ENCODE assay signal across 27 mouse cellular contexts in the genomic region with DNA sequence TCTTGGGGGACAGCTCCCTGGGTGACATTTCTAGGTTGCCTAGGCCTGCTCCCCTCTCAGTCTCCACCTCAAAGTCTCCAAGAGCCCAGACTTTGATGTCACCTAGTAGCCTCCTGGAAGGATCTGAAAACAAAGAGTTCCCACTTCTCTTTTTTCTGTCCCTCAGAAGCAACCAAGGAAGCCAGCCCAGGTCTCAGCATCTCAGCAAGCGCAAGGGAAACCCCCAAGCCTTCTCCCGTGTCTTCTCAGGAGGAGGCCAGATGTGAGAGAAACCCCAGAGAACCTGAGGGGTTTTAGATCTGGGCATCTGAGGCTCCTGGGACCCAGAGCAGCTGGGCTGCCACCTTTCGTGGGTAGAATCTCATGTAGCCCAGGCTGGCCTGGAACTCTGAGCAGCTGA. TPM values are rescaled to one million over a fixed set of nuclear protein-coding genes. Genes with fewer than 3 reads are reported as not detected.
DNase-seq lines count a peak whose midpoint lies in the region; ATAC-seq lines count a peak whose summit lies in the region.
"Had no signal": no experiment of that assay in that cellular context is flagged by ENCODE, and none has a peak within 500 bp of the region (broad histone marks: within the 10 kb centered on the region; RNA-seq: fewer than 3 reads in every experiment).

No protein-coding gene starts in this region.

- H3K4me2 ChIP-seq in forebrain, embryonic 15.5 days (replicated peaks) = no peak overlapping the region
- H3K4me2 ChIP-seq: heart, embryonic 11.5 days; hindbrain, embryonic 12.5 days had no signal

- peak overlapping the region; percentile 3; the same call in 1 of the 2 replicates for H3K27ac ChIP-seq in forebrain, embryonic 10.5 days
- H3K27ac ChIP-seq in forebrain, embryonic 15.5 days (replicated peaks) = no peak overlapping the region
- H3K27ac ChIP-seq: hindbrain, embryonic 12.5 days; hindbrain, postnatal 0 days had no signal

- peaks cover 28% of the 10 kb centered on the region for H3K4me1 ChIP-seq in forebrain, embryonic 10.5 days
- peaks cover 9% of the 10 kb centered on the region for H3K4me1 ChIP-seq in forebrain, embryonic 15.5 days

- no peak overlapping the region for H3K9ac ChIP-seq in forebrain, embryonic 15.5 days (replicated peaks)
- H3K9ac ChIP-seq: hindbrain, embryonic 12.5 days had no signal

- H3K9me3 ChIP-seq in forebrain, embryonic 10.5 days = no peaks in the 10 kb centered on the region; the same call in 1 of the 2 replicates
- H3K9me3 ChIP-seq in forebrain, embryonic 15.5 days = no peaks in the 10 kb centered on the region

- H3K27me3 ChIP-seq in forebrain, embryonic 10.5 days (ENCODE audit: poor library complexity, severe bottlenecking) = no peaks in the 10 kb centered on the region; the same call in 1 of the 2 replicates
- H3K27me3 ChIP-seq in forebrain, embryonic 15.5 days = no peaks in the 10 kb centered on the region
- no peaks in the 10 kb centered on the region for H3K27me3 ChIP-seq in splenic B cell, adult 2 months (ENCODE audit: control insufficient read depth, insufficient read depth, low read length, poor library complexity, severe bottlenecking)
- H3K27me3 ChIP-seq: hindbrain, embryonic 12.5 days had no signal

- H3K36me3 ChIP-seq in forebrain, embryonic 10.5 days (replicated peaks) = no peaks in the 10 kb centered on the region
- no peaks in the 10 kb centered on the region for H3K36me3 ChIP-seq in forebrain, embryonic 15.5 days
- H3K36me3 ChIP-seq in splenic B cell, adult 2 months (ENCODE audit: control insufficient read depth, insufficient read depth, low read length, poor library complexity, severe bottlenecking) = no peaks in the 10 kb centered on the region
- H3K36me3 ChIP-seq: hindbrain, embryonic 12.5 days had no signal

- no peak for DNase-seq in forebrain, embryonic 10.5 days (ENCODE audit: extremely low spot score, low spot score)
- DNase-seq in A20 (ENCODE audit: low read depth, low spot score) = peak; percentile 57
- peak; percentile 57 for DNase-seq in splenic B cell, adult 2 months (ENCODE audit: low read depth, low spot score)
- no peak for DNase-seq in kidney, adult 9 months
- DNase-seq: adrenal gland, adult 2 months; adrenal gland, postnatal 14 days; cerebellum, adult 11 months; cerebellum, adult 2 months; cerebellum, adult 9-11 months; cerebellum, postnatal 25 days; embryo, embryonic 11 days; gastrocnemius, postnatal 10 days; gastrocnemius, postnatal 36 days; heart, adult 11 months had no signal

- 89% methylated on average over 3 of the region's 3 CpGs for WGBS in forebrain, embryonic 10.5 days
- 90% methylated on average over 3 of the region's 3 CpGs for WGBS in forebrain, embryonic 15.5 days

- H3K4me3 ChIP-seq in forebrain, embryonic 10.5 days = no peak overlapping the region
- H3K4me3 ChIP-seq in forebrain, embryonic 15.5 days = no peak overlapping the region
- H3K4me3 ChIP-seq: hindbrain, embryonic 12.5 days had no signal

- no peak for ATAC-seq in forebrain, embryonic 15.5 days (replicated peaks)
- peak; percentile 57 for ATAC-seq in granulocyte monocyte progenitor cell, adult 5-6 weeks (replicated peaks; ENCODE audit: poor library complexity, severe bottlenecking)
- no peak for ATAC-seq in frontal cortex, adult (ENCODE audit: low TSS enrichment)
- ATAC-seq: forebrain, embryonic 14.5 days; hindbrain, postnatal 0 days; inflammation-experienced regulatory T-cells, adult 6 months had no signal

RNA-seq across cellular contexts. Expression of a gene that starts 39.4 kb away (rescaled TPM):
- 5.9 and 6.3 TPM in 2 replicates for polyA plus RNA-seq in forebrain, embryonic 10.5 days (2016; fragmentation: Nextera tagmentation; extraction: Ambion mirVana)
- polyA plus RNA-seq in forebrain, embryonic 15.5 days (2015; fragmentation: Nextera tagmentation; extraction: Ambion mirVana) = 5.5 and 5.9 TPM in 2 replicates
- total RNA-seq in granulocyte monocyte progenitor cell, adult 5-6 weeks (2014; fragmentation: Nextera tagmentation) = 20.1 and 21.5 TPM in 2 replicates
- total RNA-seq in granulocyte monocyte progenitor cell, adult 5-6 weeks (2017) = 25.6 and 27.6 TPM in 2 replicates

RNA-seq across cellular contexts. Expression of a gene that starts 45.4 kb away (rescaled TPM):
- 6.3 and 6.9 TPM in 2 replicates for polyA plus RNA-seq in forebrain, embryonic 10.5 days (2016; fragmentation: Nextera tagmentation; extraction: Ambion mirVana)
- polyA plus RNA-seq in forebrain, embryonic 15.5 days (2015; fragmentation: Nextera tagmentation; extraction: Ambion mirVana) = 30.8 and 32.1 TPM in 2 replicates
- total RNA-seq in granulocyte monocyte progenitor cell, adult 5-6 weeks (2014; fragmentation: Nextera tagmentation) = 0.30 and 1.5 TPM in 2 replicates
- 0.09 and 0.46 TPM in 2 replicates for total RNA-seq in granulocyte monocyte progenitor cell, adult 5-6 weeks (2017)
- polyA plus RNA-seq: inflammation-experienced regulatory T-cells, adult 6 months had no signal

RNA-seq across cellular contexts. Expression of a gene that starts 51.3 kb away (rescaled TPM):
- 85.6 and 89.5 TPM in 2 replicates for polyA plus RNA-seq in forebrain, embryonic 10.5 days (2016; fragmentation: Nextera tagmentation; extraction: Ambion mirVana)
- 50.6 and 53.5 TPM in 2 replicates for polyA plus RNA-seq in forebrain, embryonic 15.5 days (2015; fragmentation: Nextera tagmentation; extraction: Ambion mirVana)
- total RNA-seq in granulocyte monocyte progenitor cell, adult 5-6 weeks (2014; fragmentation: Nextera tagmentation) = 24.9 and 35.1 TPM in 2 replicates
- 56.2 and 62.8 TPM in 2 replicates for total RNA-seq in granulocyte monocyte progenitor cell, adult 5-6 weeks (2017)

RNA-seq across cellular contexts. Expression of a gene that starts 56.2 kb away (rescaled TPM):
- polyA plus RNA-seq in forebrain, embryonic 10.5 days (2016; fragmentation: Nextera tagmentation; extraction: Ambion mirVana) = 2.1 and 2.5 TPM in 2 replicates
- 32.6 and 36.0 TPM in 2 replicates for polyA plus RNA-seq in forebrain, embryonic 15.5 days (2015; fragmentation: Nextera tagmentation; extraction: Ambion mirVana)
- not detected in 2 replicates for total RNA-seq in granulocyte monocyte progenitor cell, adult 5-6 weeks (2014; fragmentation: Nextera tagmentation)
- not detected in 2 replicates for total RNA-seq in granulocyte monocyte progenitor cell, adult 5-6 weeks (2017)
- total RNA-seq: heart, postnatal 25 days; hematopoietic stem cell, adult 5-6 weeks; MEL had no signal
- polyA plus RNA-seq: heart, embryonic 14.5 days; heart, postnatal 0 days; inflammation-experienced regulatory T-cells, adult 6 months had no signal

Comparison
In these comparisons a context has a peak if more than half of its experiments do, and no peak if none do; other contexts are left out.
1. DNase-seq: peak in A20 (single experiment) and splenic B cell, adult 2 months (single experiment); none in forebrain, embryonic 10.5 days (single experiment) and kidney, adult 9 months (single experiment).